Mouse (Mus musculus): ENCODE results near the gene G430095P16Rik. TPM values are rescaled to one million over a fixed set of nuclear protein-coding genes. Genes with fewer than 3 reads are reported as not detected.

The G430095P16Rik gene
- total RNA-seq, 2 experiments from 2014 or later, result not detected

DNA sequence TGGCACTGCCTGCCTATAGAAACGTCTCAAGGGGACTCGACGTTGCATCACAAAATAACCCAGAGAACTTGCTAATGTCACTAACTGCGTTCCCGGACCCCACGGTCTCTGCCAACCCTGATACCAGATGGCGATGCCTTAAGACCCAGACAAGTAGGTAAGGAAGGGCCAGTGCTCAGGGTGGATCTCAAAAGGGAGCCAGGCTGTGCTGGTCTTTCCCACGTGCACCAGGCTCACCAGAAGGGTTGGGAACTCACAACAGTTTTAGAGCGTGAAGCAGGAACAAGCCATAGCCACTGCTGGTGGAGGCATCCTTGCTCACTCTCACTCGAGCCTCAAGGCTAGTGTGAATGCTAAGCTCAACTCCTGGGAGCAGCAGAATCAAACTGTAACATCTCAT lies 44.4 kb downstream of the G430095P16Rik start:
- intact Hi-C loops (cut with DNase I), result no loop called here

DNA sequence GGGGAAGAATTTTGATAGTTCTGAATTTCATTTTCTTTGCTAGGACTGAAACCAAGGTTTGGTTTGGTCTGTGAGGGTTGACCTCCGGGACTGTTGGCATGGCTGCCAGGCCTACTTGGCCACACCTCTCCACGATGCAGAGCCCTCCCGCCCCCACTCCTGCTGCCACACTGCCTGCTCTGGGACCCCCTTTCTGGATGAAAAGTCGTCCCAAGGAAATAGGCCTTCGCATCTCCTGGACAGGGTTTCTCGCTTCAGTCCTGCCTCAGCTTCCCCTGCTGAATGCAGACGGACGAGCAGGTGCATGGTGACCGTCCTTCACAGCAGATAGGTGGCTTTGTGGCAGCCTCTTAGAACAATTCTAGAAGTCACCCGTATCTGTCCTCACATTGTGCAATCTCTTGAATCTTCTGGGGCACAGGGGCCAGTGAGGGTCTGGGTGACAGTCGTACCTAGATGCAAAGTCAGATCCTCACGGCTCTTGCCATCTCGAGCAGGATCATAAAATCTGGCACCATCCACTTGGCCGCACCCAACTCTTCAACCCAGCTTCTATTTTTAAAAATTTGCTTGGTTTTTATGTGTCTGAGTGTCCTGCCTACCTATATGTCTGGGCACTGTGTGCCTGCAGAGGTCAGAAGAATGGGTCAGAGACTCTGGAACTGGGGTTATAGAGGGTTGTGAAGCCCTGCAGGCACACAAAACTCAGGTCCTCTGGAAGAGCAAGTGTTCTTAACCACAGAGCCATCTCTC lies 45.7 kb downstream of the G430095P16Rik start:
- DNase-seq, result no peak
- intact Hi-C loops (cut with DNase I), result no loop called here

More for the DNA sequence above, 44.4 kb downstream of the G430095P16Rik start:
- no peak for DNase-seq

DNA sequence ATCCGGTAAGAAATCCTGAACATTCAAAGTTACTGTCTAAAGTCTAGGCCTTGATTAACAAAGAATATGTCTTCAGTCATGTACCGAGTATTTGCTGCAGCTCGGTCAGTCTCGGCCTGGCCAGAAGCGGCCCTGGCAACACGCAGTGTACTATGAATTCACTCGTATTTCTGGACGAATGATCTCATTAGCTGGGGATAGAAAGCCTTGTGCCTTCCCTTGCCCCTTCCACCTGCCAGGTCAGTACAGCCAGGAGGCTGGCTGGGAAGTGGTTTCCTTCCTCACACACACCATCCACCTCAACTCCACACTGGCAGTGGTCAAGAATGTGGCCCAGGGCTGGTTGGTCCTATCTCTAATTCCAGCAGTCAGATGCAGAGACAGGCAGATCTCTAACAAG lies 46.5 kb downstream of the G430095P16Rik start:
- DNase-seq, result no peak
- intact Hi-C loops (cut with DNase I), result no loop called here

DNA sequence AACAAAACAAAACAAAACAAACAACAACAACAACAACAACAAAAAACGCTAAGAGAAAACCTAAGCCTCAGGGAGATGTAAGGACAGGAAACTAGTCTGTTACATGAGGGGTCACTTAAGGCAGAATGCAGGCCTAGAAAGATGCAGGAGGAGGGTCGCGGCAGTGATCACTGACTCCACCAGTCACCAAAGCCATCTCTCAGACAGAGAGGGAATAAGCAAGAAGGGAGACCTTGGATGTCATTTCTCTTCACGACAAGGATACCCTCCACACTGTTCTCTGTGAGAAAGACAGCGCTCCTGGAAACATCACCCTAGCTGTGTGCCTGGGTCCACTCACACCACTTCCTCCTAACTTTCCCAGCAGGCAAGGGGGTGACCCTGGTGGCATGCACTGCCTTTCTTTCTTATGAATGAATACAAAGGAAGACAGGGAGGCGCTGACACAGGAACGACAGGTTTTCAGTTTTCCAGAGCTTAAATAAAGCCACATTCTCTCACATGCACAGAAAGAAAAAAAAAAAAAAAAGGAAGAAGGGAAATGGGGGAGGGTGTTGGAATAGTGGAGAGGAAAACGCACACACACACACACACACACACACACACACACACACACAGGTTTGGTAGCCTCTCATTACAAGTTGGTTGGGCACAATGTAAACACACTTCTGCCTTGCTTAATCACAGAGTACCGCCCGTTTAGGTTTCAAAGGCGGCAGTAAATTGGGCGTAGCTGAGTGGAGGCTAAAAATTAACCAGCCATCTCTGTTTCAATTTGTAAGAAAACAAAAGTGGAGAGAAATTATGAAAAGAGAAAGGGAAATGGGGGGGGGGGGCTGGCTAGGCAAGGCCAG lies 47.5 kb downstream of the G430095P16Rik start:
- intact Hi-C loops (cut with DNase I), result no loop called here
- DNase-seq, result no peak

DNA sequence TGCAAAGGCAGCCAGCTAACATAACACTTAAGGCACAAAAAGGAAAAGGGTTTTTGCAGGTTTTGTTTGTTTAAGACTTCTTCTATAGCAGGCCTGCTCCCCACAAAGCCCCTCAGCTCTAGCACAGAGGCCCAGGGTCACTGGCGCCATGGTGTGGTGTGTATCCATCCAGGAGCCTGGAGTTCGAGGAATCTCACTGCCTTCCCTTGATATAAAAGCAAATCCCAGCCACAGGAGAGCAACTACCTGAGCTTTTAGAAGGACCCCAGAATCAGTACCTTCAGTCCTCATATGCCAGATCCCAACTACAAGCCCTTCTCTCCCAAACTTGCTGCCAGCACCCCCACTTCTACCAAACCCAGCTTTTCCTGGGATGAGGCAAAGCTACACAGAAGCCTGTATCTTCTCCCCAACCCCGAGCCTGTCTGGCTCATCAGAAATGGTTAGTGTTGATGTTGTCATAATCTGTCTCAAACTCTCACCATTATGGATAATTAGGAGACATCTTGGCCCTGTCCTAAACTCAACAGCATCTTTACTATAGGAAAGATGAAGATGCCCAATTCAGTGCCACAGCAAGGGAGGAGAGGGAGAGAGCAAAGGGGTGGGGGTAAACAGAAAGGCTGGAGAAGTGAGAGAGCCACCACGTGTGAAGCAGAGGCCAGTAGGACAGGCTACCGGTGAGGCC lies 48.3 kb downstream of the G430095P16Rik start:
- DNase-seq, result no peak
- intact Hi-C loops (cut with DNase I), result no loop called here

DNA sequence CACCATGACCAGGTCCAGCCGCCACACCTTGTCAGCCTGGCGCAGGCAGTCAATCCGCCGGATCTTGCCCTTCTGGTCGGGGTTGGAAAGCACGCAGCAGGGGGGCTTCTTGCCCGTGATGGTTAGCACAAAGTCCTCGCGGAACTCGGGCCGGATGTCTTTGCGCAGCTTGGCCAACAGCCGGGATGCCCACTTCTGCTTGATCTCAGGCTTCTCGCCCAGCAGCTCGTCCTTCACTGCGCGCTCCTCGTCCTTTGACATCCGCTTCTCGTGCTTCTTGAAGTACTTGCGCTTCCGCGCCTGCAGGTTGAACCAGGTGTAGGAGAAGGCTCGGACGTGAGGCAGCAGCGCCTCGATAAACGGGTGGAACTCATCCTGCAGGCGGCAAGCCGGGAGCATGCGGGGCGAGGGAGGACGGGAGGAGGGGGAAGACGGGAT lies 49.2 kb downstream of the G430095P16Rik start:
- intact Hi-C loops (cut with DNase I), result no loop called here
- peak; percentile 83 for DNase-seq

DNA sequence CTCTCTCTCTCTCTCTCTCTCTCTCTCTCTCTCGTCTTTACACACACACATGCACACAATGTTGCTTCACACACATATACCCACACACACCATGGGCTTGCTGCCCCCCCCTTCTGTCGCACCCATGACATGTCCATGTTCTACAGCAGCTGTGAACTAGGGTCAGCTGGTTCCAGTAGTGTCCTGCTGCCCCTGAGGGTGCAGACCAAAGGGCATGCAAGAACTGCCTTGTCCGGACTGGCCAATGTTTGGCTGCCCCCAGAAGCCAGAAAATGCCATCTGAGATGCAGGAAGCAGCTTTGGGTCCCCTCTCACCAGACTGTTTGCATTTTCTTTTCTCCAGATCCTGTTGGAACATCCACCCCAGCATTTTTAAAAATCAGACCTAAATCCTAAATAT lies 49.8 kb downstream of the G430095P16Rik start:
- intact Hi-C loops (cut with DNase I), result no loop called here
- no peak for DNase-seq

DNA sequence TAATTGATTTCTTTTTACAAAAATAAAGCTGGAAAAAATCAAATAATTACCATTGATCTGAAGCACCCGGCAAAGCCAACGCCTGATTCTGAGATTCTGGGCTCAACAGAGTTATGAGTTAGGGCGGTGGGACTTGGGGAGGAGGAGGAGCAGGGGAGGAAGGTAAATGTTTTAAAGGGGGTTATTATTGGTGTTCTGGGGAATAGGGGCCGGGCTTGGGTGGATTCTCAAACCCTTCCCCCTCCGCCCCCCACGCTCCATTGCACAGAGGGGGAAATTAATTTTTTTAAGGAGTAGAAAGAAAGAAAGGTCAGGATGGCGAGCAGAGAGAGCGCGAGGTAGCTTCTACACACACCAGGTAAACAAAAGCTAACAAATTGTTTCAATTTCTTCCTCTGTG lies 50.5 kb downstream of the G430095P16Rik start:
- intact Hi-C loops (cut with DNase I), result no loop called here
- peak; percentile 81 for DNase-seq

DNA sequence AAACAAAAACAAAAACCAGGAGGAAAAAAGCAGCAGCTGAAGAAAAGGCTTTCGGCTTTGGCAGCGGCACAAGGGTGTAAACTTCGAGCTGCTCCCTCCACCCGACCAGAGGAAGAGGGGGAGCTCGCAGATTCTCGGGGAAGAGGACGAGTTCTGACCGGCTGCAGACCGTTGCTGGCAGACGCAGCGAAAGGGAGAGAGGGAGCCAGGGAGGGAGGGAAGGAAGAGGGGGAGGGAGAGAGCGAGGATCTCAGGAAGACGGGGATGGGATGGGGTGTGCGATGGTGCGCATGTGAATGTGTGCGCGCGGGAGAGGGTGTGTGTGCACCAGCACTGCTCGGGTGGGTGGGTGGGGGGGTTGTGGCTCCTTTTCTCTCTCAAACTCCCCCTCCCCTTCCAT lies 51.0 kb downstream of the G430095P16Rik start:
- DNase-seq, result peak; percentile 95
- intact Hi-C loops (cut with DNase I), result no loop called here

DNA sequence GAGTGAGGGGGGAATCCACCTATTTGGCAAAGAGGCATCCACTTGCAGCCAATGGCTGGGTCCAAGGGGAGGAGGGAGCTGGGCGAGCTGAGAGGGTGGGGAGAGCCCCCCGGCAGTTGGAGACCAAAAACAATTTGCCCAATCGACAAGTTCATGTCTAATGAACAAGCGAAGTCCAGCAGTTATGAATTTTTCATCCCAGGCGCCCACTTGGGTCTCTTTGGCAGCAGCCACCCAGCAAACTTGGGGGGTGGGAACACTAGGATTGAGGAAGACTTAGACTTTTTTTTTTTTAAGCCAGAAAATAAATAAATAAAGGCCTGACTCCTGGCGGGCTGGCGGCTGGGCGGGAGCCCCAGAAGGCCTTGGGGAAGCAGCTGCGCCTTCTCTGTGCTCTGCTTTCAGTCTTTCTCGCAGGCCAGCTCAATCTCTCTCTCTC lies 51.7 kb downstream of the G430095P16Rik start:
- intact Hi-C loops (cut with DNase I), result no loop called here
- DNase-seq, result peak; percentile 93

DNA sequence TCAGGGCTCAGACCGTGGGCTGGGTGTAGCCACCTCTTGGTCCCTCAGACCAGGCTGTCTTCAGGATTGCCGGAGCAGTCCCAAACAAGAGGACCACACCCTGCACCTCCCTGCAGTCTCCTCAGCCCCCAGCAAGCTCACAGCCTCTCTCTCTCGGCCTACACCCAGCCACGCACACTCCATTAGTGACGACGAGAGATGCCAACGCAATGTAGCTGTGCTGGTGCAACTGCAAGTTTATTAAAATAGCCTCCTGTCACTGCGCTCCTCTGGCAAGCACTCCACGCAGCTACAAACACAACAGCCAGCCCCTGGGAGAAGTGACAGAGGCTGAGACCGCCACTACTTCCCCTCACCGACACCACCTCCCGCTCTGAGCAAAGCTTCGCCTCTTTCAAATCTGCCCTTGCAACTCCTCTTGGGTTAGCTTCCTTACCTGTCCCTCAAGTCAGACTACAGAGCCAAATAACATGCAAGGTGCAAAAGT lies 52.3 kb downstream of the G430095P16Rik start:
- intact Hi-C loops (cut with DNase I), result no loop called here
- DNase-seq, result no peak

DNA sequence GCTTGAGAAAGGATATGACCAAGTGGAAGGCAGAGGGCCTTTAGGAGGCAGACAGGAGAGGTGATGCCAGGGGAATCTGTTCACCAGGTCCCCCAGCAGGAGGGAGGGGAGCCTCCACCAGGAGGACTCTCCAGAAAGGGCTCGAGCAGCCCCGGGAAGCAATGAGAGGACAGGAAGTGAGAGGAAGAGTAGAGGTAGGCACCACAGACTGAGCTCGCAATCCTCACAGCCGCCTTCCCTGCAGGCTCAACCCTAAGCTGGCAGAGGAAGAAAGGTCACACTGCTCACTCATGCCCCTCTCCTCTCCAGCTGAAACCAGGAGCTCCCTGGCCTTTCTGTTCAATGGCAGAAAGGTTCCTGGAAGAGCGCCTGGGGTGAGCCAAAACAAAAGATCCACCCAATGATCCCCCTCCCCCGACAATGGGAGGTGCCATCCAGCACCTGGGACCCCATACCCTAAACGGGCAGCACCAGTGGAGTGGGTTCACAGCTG lies 52.9 kb downstream of the G430095P16Rik start:
- intact Hi-C loops (cut with DNase I), result no loop called here
- no peak for DNase-seq

Other genes starting within 250 kb of the G430095P16Rik start
- gene Ier2, start 60.2 kb upstream of the G430095P16Rik start, total RNA-seq (2021), result 10 to 100 TPM; 10.2 to 10.7 TPM
- 100 to 1,000 TPM; 110 to 112 TPM for gene Trmt1, start 36.7 kb upstream of the G430095P16Rik start, total RNA-seq (2021)
- gene Nacc1, start 35.1 kb upstream of the G430095P16Rik start, total RNA-seq (2021), result 10 to 100 TPM; 68.4 to 72.1 TPM
- gene Lyl1, start 21.6 kb upstream of the G430095P16Rik start, total RNA-seq (2021), result 1 to 10 TPM; 3.0 to 3.3 TPM
- 100 to 1,000 TPM; 674 to 782 TPM for gene Nfix, start 77.3 kb downstream of the G430095P16Rik start, total RNA-seq (2021)
- gene Dand5, start 99.8 kb downstream of the G430095P16Rik start, total RNA-seq (2021), result 1 to 10 TPM; 4.9 to 5.5 TPM
- 10 to 100 TPM; 18.4 to 18.9 TPM for gene Gadd45gip1, start 108.5 kb downstream of the G430095P16Rik start, total RNA-seq (2021)
- 10 to 100 TPM; 44.1 to 49.7 TPM for gene Rad23a, start 117.7 kb downstream of the G430095P16Rik start, total RNA-seq (2021)
- 100 to 1,000 TPM; 528 to 548 TPM for gene Calr, start 123.9 kb downstream of the G430095P16Rik start, total RNA-seq (2021)
- 10 to 100 TPM; 86.2 to 90.4 TPM for gene Farsa, start 134.0 kb downstream of the G430095P16Rik start, total RNA-seq (2021)
- gene Syce2, start 149.1 kb downstream of the G430095P16Rik start, total RNA-seq (2021), result 10 to 100 TPM; 42.0 to 42.4 TPM
- gene Gcdh, start 170.9 kb downstream of the G430095P16Rik start, total RNA-seq (2021), result 10 to 100 TPM; 30.8 to 32.7 TPM
- gene Klf1, start 178.9 kb downstream of the G430095P16Rik start, total RNA-seq (2021), result under 1 TPM in 1 of 2 experiments, not detected in 1; 0.24 TPM
- gene Dnase2a, start 185.6 kb downstream of the G430095P16Rik start, total RNA-seq (2021), result 1 to 10 TPM; 2.8 to 4.1 TPM
- 100 to 1,000 TPM; 195 to 210 TPM for gene Mast1, start 214.4 kb downstream of the G430095P16Rik start, total RNA-seq (2021)
- 1 to 10 TPM; 6.7 to 8.3 TPM for gene Rtbdn, start 224.0 kb downstream of the G430095P16Rik start, total RNA-seq (2021)
- not detected for gene Gm49661, start 246.4 kb downstream of the G430095P16Rik start, total RNA-seq (2021)
- 100 to 1,000 TPM; 665 to 681 TPM for gene Prdx2, start 246.6 kb downstream of the G430095P16Rik start, total RNA-seq (2021)
- gene Rnaseh2a, start 246.8 kb downstream of the G430095P16Rik start, total RNA-seq (2021), result 10 to 100 TPM; 41.1 to 42.1 TPM

Data from left cerebral cortex, postnatal 4 days (tissue).